In genomic region chr4:71866948-71867347, GRCm38 (mm10) we compare ENCODE assay signal across 20 mouse cellular contexts.
DNase-seq lines count a peak whose midpoint lies in the region; TF ChIP-seq lines count a peak whose summit lies in the region.
"Had no signal": no experiment of that assay in that cellular context is flagged by ENCODE, and none has a peak within 500 bp of the region (broad histone marks: within the 10 kb centered on the region; RNA-seq: fewer than 3 reads in every experiment).

No protein-coding gene starts in this region.

- intact Hi-C loops in gastrocnemius, adult 2 months (cut with DNase I), result no loop called here

- no peak overlapping the region for H3K27ac ChIP-seq in gastrocnemius, adult 2 months
- H3K27ac ChIP-seq: forebrain, embryonic 13.5 days; heart, embryonic 13.5 days; hindbrain, embryonic 12.5 days had no signal

- DNase-seq in embryo, embryonic 10 days (ENCODE audit: low spot score), result peak; percentile 8
- no peak for DNase-seq in embryo, embryonic 9.5 days (ENCODE audit: extremely low spot score)
- peak; percentile 17 for DNase-seq in gastrocnemius, adult 2 months
- DNase-seq in gastrocnemius, postnatal 10 days, result no peak
- peak; percentile 2 for DNase-seq in embryo, embryonic 10.5 days (ENCODE audit: low spot score)
- DNase-seq in kidney, postnatal 25 days, result no peak
- DNase-seq in lung, adult 18-20 months, result no peak
- DNase-seq: adrenal gland, adult 8-10 months; adrenal gland, postnatal 36 days; B cell, adult 2 months; cerebellum, adult 11-12 months; cerebellum, adult 9-10 months; cerebellum, postnatal 25 days; heart, adult 11 months; heart, postnatal 4 days; kidney, adult 11 months; kidney, adult 9 months had no signal

- TF ChIP-seq CTCF in gastrocnemius, adult 2 months (IDR thresholded peaks at IDR 0.05), result no peak

- no peak overlapping the region for H3K4me3 ChIP-seq in gastrocnemius, adult 2 months
- H3K4me3 ChIP-seq: forebrain, embryonic 13.5 days; heart, embryonic 13.5 days; hindbrain, embryonic 12.5 days had no signal

Comparison
In these comparisons a context has a peak if more than half of its experiments do, and no peak if none do; other contexts are left out.
1. DNase-seq: peak in embryo, embryonic 10 days (single experiment), gastrocnemius, adult 2 months (single experiment) and embryo, embryonic 10.5 days (single experiment); none in embryo, embryonic 9.5 days (single experiment), gastrocnemius, postnatal 10 days (single experiment), kidney, postnatal 25 days (0 of 2) and lung, adult 18-20 months (0 of 2).